Mouse (Mus musculus) embryonic facial prominence, embryonic 14.5 days (tissue): ENCODE results near the gene Gmds. TPM values are rescaled to one million over a fixed set of nuclear protein-coding genes. Genes with fewer than 3 reads are reported as not detected.

Experiments
- ATAC-seq: fragments of 200-750 bp; cut with Nextera tagmentation; 2 replicates; pipeline ENCODE4 v1.8.0; 2017; ENCODE audit warnings: low read depth, moderate number of reproducible peaks, moderate TSS enrichment
- DNase-seq: peaks from one replicate; pipeline ENCODE4 v3.0.0-alpha.2; 2015; ENCODE audit warnings: low spot score
- H3K27ac ChIP-seq: fragments of 300-500 bp; sonication (generic); replicated peaks from 2 replicates; pipeline ENCODE4 v1.5.1; 2014; ENCODE audit warnings: low read depth, mild to moderate bottlenecking, low read length, moderate library complexity
- H3K27me3 ChIP-seq: fragments of 300-500 bp; sonication (generic); replicated peaks from 2 replicates; pipeline ENCODE4 v1.6.1; 2014; ENCODE audit warnings: low read length; ENCODE audit not compliant: control insufficient read depth, insufficient read depth
- H3K36me3 ChIP-seq: fragments of 300-500 bp; sonication (generic); 2 replicates; pipeline ENCODE4 v1.6.1; 2014; ENCODE audit warnings: low read length, mixed read lengths; ENCODE audit not compliant: control insufficient read depth, insufficient read depth
- H3K4me1 ChIP-seq: fragments of 300-500 bp; sonication (generic); 2 replicates; pipeline ENCODE4 v1.6.1; 2014; ENCODE audit warnings: antibody characterized with exemption, low read length; ENCODE audit not compliant: control insufficient read depth, insufficient read depth
- H3K4me2 ChIP-seq: fragments of 300-500 bp; sonication (generic); 2 replicates; pipeline ENCODE4 v1.6.1; 2014; ENCODE audit warnings: low read depth, mild to moderate bottlenecking, low read length, moderate library complexity, mixed read lengths
- H3K4me3 ChIP-seq: fragments of 300-500 bp; sonication (generic); 2 replicates; pipeline ENCODE4 v1.5.1; 2014; ENCODE audit warnings: low read depth, mild to moderate bottlenecking, low read length
- H3K9ac ChIP-seq: fragments of 300-500 bp; sonication (generic); 2 replicates; pipeline ENCODE4 v1.6.1; 2014; ENCODE audit warnings: low read depth, mild to moderate bottlenecking, low read length, moderate library complexity, mixed read lengths
- H3K9me3 ChIP-seq: fragments of 300-500 bp; sonication (generic); 2 replicates; pipeline ENCODE4 v1.6.1; 2016; ENCODE audit warnings: low read length; ENCODE audit not compliant: control insufficient read depth
- WGBS: fragments of 180-500 bp; shearing (Covaris S2); extraction: QIAGEN DNeasy Blood & Tissue Kit; methylation state at CpG from one replicate; pipeline ENCODE4 v1.1.7; 2014; 5-methylcytosine and 5-hydroxymethylcytosine counted together
- polyA plus RNA-seq: library from polyadenylated mRNA; unstranded; fragments of >200 nt; fragmentation: Nextera tagmentation; extraction: Ambion mirVana; gene quantifications from 2 replicates; pipeline ENCODE4 v1.2.1, GENCODE M21; 2014

Gene Gmds
- polyA plus RNA-seq, 1 experiment from 2014 or later, result 39.4 TPM

DNA sequence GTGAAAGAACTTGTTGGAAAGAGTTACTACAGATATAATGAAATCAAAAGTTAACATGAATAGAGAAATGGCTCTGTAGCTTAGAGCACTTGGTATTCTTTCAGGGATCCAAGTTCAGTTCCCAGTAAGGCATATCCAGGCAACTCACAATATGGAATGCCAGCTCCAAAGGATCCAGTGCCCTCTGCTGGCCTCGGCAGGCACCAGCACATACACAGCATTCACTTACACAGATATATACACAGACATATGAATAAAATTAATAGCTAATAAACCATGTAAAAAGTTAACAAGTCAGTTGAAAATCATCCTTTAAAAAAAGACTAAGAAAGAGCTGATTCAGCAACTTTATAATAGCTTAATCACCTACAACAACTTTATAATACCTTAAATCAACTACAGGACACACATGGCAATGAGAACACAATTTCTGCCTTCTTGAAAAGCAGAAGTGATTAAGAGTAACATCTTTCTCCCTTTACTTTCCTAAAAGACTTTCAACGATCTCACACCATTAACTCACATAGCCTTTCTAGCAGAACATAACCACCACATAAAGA, 65.5 kb downstream of the Gmds start:
- H3K9ac ChIP-seq, result no peak overlapping the region
- no peak overlapping the region for H3K4me2 ChIP-seq
- ATAC-seq (no peak), DNase-seq (no peak)
- 87% methylated on average over 2 of the region's 2 CpGs for WGBS
- H3K36me3 ChIP-seq, result no peaks in the 10 kb centered on the region
- peaks cover 4% of the 10 kb centered on the region; the same call in 1 of the 2 replicates for H3K4me1 ChIP-seq
- no peaks in the 10 kb centered on the region for H3K27me3 ChIP-seq
- H3K4me3 ChIP-seq, result no peak overlapping the region
- H3K9me3 ChIP-seq, result no peaks in the 10 kb centered on the region
- no peak overlapping the region for H3K27ac ChIP-seq

- Histone ChIP-seq H3K27me3 (no peaks in the 10 kb centered on the region), H3K27ac (no peak overlapping the region), H3K4me3 (no peak overlapping the region), H3K4me2 (no peak overlapping the region), H3K9me3 (no peaks in the 10 kb centered on the region), H3K9ac (no peak overlapping the region), H3K4me1 (peaks cover 16% of the 10 kb centered on the region), H3K36me3 (no peaks in the 10 kb centered on the region)
- 60% methylated on average over 2 of the region's 2 CpGs for WGBS
- DNase-seq, result no peak
- no peak for ATAC-seq
Observed at GRCm38 (mm10) chr13:32269757-32270156, 68.8 kb downstream of the Gmds start.

DNA sequence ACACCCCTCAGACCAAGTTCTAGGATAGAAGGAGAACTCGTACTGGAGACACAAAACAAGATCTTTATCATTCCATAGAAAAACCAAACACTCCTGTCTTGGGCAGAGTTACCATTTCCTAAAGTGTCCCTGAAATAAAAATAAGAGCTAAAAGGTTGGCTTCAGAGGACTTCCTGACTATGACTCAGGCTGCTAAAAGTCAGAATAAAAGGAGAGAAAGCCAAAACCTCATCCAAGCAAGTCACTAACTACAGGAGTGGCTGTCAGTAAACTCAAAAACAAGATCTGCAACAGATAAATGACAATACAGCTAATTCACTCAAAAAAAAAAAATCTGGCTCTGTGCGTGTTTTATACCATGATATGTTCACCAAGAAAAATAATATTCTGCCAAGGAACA, 69.3 kb downstream of the Gmds start:
- no peaks in the 10 kb centered on the region for H3K27me3 ChIP-seq
- DNase-seq (no peak), ATAC-seq (no peak)
- no peaks in the 10 kb centered on the region for H3K9me3 ChIP-seq
- no peak overlapping the region for H3K27ac ChIP-seq
- WGBS, result 72% methylated on average over 2 of the region's 2 CpGs
- no peak overlapping the region for H3K4me2 ChIP-seq
- H3K9ac ChIP-seq, result no peak overlapping the region
- H3K4me3 ChIP-seq, result no peak overlapping the region
- peaks cover 16% of the 10 kb centered on the region for H3K4me1 ChIP-seq
- H3K36me3 ChIP-seq, result no peaks in the 10 kb centered on the region

GRCm38 (mm10) chr13:32268284-32268683, 70.3 kb downstream of the Gmds start:
- Histone ChIP-seq H3K27ac (no peak overlapping the region), H3K9ac (no peak overlapping the region), H3K9me3 (no peaks in the 10 kb centered on the region), H3K36me3 (no peaks in the 10 kb centered on the region), H3K4me2 (no peak overlapping the region), H3K27me3 (no peaks in the 10 kb centered on the region), H3K4me1 (peaks cover 16% of the 10 kb centered on the region), H3K4me3 (no peak overlapping the region)
- DNase-seq, result no peak
- WGBS, result 23% methylated on average over 3 of the region's 3 CpGs
- ATAC-seq, result no peak

DNA sequence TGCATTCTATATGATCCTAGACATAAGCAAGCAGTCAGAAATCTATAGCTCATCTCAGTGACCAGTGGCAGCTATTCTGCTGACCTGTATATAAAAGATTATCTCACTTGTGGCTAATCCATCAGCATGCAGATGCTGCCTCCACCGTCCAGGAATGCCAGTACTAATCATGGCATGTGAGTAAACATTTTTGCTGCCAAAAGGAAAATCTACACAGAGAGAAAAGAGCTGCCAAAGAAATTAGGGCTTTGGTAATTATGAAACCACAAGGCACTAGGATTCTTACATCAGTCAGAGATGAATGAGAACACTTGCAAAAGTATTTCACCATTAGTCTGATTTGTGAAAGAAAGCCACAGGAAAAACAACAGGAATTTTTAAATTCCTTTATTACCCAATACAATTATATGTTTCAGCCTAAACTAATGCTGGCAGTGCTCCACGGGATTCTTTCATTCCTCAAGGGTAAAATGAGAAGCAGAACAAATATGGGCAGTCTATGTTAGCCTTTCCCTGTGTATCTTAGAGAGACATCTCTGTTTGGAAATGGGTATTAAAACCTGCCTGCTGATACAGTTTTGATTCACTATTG, 71.3 kb downstream of the Gmds start:
- 10% methylated on average over 2 of the region's 2 CpGs for WGBS
- H3K4me1 ChIP-seq, result peaks cover 16% of the 10 kb centered on the region
- H3K4me3 ChIP-seq, result no peak overlapping the region
- DNase-seq, result peak; percentile 82
- no peak overlapping the region for H3K4me2 ChIP-seq
- no peak overlapping the region for H3K9ac ChIP-seq
- H3K36me3 ChIP-seq, result no peaks in the 10 kb centered on the region
- no peak overlapping the region for H3K27ac ChIP-seq
- no peaks in the 10 kb centered on the region for H3K9me3 ChIP-seq
- H3K27me3 ChIP-seq, result no peaks in the 10 kb centered on the region
- no peak for ATAC-seq

DNA sequence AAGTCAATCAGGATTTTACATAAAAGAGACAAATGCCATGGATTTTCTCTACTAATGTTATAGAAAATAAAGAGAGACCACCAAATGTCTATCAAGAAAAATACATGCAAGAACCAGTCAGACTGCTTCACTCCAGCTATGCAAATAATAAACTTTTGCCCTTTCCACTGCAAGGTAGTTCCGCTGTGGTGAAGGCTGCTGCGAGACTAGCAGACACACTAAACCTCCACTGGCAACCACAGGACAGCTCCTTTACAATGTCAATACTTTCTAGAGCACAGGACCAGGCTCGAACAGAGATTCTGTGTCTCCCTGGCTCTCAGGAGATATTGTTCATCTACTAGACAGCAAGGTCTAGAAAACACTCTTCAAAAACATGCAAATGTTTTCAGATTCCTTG, 71.8 kb downstream of the Gmds start:
- peaks cover 16% of the 10 kb centered on the region for H3K4me1 ChIP-seq
- no peak overlapping the region for H3K4me3 ChIP-seq
- H3K36me3 ChIP-seq, result no peaks in the 10 kb centered on the region
- WGBS, result 38% methylated on average over 3 of the region's 3 CpGs
- DNase-seq, result peak; percentile 63
- no peaks in the 10 kb centered on the region for H3K9me3 ChIP-seq
- ATAC-seq, result no peak
- no peaks in the 10 kb centered on the region for H3K27me3 ChIP-seq
- no peak overlapping the region for H3K4me2 ChIP-seq
- H3K27ac ChIP-seq, result no peak overlapping the region
- H3K9ac ChIP-seq, result no peak overlapping the region

- H3K4me3 ChIP-seq, result no peak overlapping the region
- H3K9me3 ChIP-seq, result no peaks in the 10 kb centered on the region
- ATAC-seq (no peak), DNase-seq (no peak)
- 0 out of 2 replicates have a peak, but pooled peaks cover 3% of the 10 kb centered on the region for H3K4me1 ChIP-seq
- H3K9ac ChIP-seq, result no peak overlapping the region
- H3K27me3 ChIP-seq, result no peaks in the 10 kb centered on the region
- 71% methylated on average over 2 of the region's 2 CpGs for WGBS
- no peak overlapping the region for H3K27ac ChIP-seq
- H3K4me2 ChIP-seq, result no peak overlapping the region
- H3K36me3 ChIP-seq, result no peaks in the 10 kb centered on the region
Observed at GRCm38 (mm10) chr13:32256121-32256520, 82.4 kb downstream of the Gmds start.

DNA sequence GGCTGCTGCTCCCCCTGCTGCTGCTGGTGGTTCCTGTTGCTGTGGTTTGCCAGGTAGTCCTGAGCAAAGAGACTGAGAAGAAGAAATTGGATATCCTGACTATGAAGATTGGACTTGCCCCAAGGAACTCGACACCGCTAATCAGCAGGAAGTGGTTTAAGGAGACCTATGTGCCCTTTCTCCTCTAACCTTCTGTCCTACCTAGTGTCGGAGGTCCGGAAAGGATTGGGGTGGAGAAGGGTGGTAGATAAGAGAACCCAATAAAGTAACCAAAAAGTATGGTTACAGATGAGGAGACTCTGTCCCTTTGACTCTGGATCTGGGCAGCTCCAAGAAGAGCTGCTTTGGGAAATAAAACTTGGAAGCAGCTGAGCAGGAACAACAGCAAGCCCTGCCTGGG, 86.3 kb downstream of the Gmds start:
- Histone ChIP-seq H3K4me3 (no peak overlapping the region), H3K27ac (no peak overlapping the region), H3K4me1 (no peaks in the 10 kb centered on the region), H3K9ac (no peak overlapping the region), H3K27me3 (no peaks in the 10 kb centered on the region), H3K36me3 (no peaks in the 10 kb centered on the region), H3K9me3 (no peaks in the 10 kb centered on the region), H3K4me2 (no peak overlapping the region)
- no peak for ATAC-seq
- WGBS, result 23% methylated on average over 4 of the region's 4 CpGs
- DNase-seq, result no peak

DNA sequence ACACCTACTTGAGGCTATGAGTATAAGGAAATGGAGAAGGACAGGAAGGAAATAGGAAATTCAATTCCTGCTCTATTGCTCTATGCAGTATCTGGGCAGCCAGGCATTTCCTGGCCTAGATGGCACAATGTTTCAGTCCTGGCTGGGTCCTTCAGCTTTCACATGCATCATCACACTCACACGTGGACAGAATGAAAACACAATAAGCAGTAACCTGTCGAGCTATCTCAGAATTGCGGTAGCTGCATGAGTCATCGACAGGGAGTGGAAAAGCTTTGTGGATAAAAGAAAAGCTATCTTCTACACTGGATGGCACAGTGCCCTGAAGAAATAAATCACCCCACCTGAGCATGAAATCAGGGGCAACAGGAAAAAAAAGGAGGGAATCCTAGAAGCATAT, 96.3 kb downstream of the Gmds start:
- no peak overlapping the region for H3K4me2 ChIP-seq
- H3K9ac ChIP-seq, result no peak overlapping the region
- DNase-seq, result peak; percentile 31
- no peaks in the 10 kb centered on the region for H3K4me1 ChIP-seq
- no peak for ATAC-seq
- H3K4me3 ChIP-seq, result no peak overlapping the region
- no peak overlapping the region for H3K27ac ChIP-seq
- H3K36me3 ChIP-seq, result no peaks in the 10 kb centered on the region
- H3K27me3 ChIP-seq, result no peaks in the 10 kb centered on the region
- 69% methylated on average over 4 of the region's 4 CpGs for WGBS
- no peaks in the 10 kb centered on the region for H3K9me3 ChIP-seq
